Mouse (Mus musculus) lung, postnatal 10 days (tissue): ENCODE results near the gene Nck2.
A peak's percentile ranks its signal among the peaks of the same experiment; 100 is the strongest.

Source experiments
- DNase-seq: peaks from one replicate; pipeline ENCODE4 v3.0.0; 2021

Nck2 gene

DNA sequence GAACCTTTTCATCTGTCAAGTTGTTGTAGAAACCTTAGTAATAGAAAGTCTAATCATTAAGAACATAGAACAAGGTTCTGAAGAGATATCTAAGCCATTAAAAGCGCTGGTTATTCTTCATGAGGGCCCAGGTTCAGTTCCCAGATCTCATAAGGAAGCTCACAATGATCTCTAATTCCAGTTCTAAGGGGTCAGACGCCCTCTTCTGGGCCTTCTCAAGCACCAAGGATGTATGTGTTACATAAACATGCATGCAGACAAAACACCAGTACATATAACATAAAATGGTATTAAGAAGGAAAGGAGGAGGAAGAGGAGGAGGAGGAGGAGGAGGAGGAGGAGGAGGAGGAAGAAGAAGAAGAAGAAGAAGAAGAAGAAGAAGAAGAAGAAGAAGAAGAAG is 145.5 kb downstream of the Nck2 start:
- DNase-seq: no peak

DNA sequence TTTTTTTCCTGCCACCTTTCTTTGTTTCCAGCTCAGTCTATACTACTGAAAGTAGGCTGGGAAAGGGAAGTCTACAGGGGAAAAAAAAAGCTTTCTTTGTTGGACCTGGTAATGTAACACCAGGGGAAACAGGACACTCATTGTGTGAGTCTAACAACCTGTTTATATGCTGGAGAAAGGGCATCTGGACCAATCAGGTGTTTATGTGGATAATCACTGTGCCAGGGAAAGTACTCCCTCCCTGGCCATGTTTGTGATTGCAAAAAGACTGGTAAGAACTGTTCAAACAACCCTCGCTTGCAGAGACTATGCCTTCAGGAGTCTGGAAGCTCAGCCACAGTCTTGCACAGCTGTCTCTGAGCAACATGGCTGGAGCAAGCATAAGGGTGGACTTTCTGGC is 146.3 kb downstream of the Nck2 start:
- peak; percentile 8 for DNase-seq

DNA sequence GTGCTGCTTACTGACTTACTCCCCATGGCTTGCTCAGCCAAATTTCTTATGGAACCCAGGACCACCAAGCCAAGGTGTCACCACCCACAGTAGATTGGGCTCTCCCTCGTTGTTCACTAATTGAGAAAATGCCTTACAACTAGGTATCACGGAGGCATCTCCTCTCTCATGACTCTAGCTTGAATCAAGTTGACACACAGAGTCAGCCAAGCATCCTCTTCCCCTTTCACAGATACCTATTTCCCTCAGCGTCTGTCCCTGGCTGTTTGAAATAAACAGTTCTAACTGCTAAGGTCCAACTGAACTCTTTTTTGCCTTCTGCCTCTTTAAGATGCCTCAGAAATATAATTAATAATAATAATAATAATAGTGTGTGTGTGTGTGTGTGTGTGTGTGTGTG is 148.7 kb downstream of the Nck2 start:
- no peak for DNase-seq

DNA sequence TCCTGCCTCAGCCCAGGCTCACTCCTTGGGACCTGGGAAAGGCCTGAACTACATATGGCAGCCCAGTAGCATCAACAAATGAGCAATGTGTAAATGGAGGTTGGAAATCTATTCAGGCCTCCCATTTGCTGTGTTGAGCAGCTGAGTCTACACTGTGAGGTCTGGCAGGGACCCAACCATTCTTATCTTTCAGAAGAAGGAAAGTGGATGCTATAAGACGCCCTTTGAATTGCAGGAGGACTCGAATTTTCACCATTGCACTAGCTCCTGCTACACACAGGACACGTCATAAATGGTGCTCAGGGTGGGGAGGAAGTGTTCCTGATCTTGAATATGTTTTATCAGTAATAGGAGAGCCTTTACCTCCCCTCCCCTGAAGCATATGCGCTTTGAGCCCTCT is 150.4 kb downstream of the Nck2 start:
- DNase-seq: no peak

DNA sequence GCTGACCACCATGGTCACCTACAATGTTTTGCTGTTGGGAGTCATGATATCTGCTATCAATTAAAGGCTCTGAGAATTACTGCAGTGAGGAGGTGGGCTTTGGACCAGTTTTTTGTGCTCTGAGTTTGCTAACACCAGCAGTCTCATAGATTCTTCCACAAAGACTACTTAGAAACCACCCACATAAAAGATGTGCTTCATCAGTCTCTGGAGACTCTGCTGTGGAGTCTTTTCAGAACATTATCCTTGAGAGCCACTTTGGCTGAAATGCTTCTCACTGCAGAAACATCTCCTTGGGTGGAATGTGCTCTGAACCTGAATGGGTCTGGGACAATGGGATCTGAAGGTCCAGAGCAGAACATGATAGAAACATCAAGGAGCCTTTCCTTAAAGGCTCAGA is 153.4 kb downstream of the Nck2 start:
- DNase-seq: no peak

DNA sequence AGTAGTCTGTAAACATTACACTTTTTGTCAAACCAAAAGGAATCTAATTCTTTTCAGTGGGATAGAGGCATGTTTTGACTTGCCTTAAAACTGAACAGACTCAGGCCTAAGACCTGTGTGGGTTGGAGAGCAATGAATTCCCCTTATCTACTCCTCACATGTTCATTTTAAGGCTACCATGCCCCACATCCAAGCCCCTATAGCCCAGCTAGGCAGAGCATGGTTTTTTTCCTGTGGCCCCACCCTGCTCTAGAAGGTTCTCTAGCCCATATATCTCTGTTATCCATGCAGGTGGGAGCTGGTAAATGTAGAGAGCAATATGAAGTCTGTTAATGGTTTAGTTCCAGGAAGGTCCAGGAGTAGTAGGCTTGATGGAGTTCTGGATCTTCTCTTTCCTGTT is 155.1 kb downstream of the Nck2 start:
- DNase-seq: no peak

DNA sequence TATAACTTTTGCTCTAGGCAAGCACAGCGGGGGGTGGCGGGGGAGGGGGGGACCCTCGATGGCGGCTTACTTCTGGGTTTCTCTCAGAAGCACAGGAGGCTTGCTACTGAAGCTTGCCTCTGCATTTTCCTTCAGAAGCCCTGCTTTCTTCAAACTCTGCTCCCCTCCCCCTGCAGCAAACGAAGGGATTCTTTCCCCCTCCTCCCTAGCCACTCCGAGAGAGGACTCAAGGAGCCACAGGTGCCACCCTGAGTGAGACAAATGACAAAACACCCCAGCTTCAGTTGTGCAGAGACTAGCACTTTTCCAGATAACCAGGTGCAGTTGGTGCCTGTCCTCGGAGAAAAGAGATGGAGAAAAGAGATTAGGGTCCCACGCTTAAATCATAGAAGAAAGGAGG is 156.7 kb downstream of the Nck2 start:
- no peak for DNase-seq

DNA sequence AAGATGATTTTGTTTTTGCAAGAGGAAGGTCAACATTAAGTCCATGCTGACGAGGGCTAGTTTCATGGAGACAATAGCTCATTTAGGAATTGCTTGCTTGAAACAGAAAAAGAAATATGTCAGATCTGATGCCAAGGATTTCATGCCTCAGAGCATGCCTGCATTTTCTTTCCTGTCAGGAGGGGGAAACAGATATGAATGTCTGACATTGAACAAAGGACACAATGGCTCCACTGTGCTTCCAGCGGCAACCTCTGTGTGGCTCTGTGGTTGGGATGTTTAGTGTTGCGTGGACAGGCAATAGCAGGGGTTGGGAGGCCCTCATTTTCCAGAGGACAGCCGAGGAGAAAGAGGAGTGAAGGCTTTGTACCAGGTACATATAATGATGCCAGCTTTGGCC is 171.6 kb downstream of the Nck2 start:
- DNase-seq: no peak
